Mouse (Mus musculus) heart, embryonic 16.5 days (tissue): ENCODE measurements at regions not wholly inside any gene's neighbourhood (a gene's known extent, or its start where the extent isn't known, plus 50 kb on each side); places are given as distances from the start of the nearest gene placed in this dataset.

ENCODE experiments used
- ATAC-seq: fragments of 200-750 bp; cut with Nextera tagmentation; replicated peaks from 2 replicates; pipeline ENCODE4 v1.8.0; 2017; ENCODE audit warnings: moderate number of reproducible peaks; ENCODE audit not compliant: insufficient read depth, low FRiP score; ENCODE audit errors: extremely low read depth
- H3K27ac ChIP-seq: fragments of 300-500 bp; sonication (generic); 2 replicates; pipeline ENCODE4 v1.5.1; 2014; ENCODE audit warnings: mild to moderate bottlenecking, low read length, control low read depth, moderate library complexity
- H3K27me3 ChIP-seq: fragments of 300-500 bp; sonication (generic); 2 replicates; pipeline ENCODE4 v1.6.1; 2014; ENCODE audit warnings: low read length, mixed read lengths; ENCODE audit not compliant: control insufficient read depth, insufficient read depth
- H3K36me3 ChIP-seq: fragments of 300-500 bp; sonication (generic); 2 replicates; pipeline ENCODE4 v1.6.1; 2014; ENCODE audit not compliant: control insufficient read depth, insufficient read depth
- H3K4me1 ChIP-seq: fragments of 300-500 bp; sonication (generic); 2 replicates; pipeline ENCODE4 v1.6.1; 2014; ENCODE audit warnings: low read length, mixed read lengths; ENCODE audit not compliant: control insufficient read depth, insufficient read depth
- H3K4me2 ChIP-seq: fragments of 300-500 bp; sonication (generic); 2 replicates; pipeline ENCODE4 v1.6.1; 2014; ENCODE audit warnings: low read depth, mild to moderate bottlenecking, control low read depth, low read length
- H3K4me3 ChIP-seq: fragments of 300-500 bp; sonication (generic); 2 replicates; pipeline ENCODE4 v1.5.1; 2014; ENCODE audit warnings: mild to moderate bottlenecking, control low read depth, low read length
- H3K9ac ChIP-seq: fragments of 300-500 bp; sonication (generic); 2 replicates; pipeline ENCODE4 v1.6.1; 2014; ENCODE audit warnings: low read length, control low read depth
- H3K9me3 ChIP-seq: fragments of 300-500 bp; sonication (generic); replicated peaks from 2 replicates; pipeline ENCODE4 v1.6.1; 2016; ENCODE audit warnings: low read length; ENCODE audit not compliant: control insufficient read depth
- WGBS: fragments of 180-500 bp; shearing (Covaris S2); extraction: QIAGEN DNeasy Blood & Tissue Kit; methylation state at CpG from one replicate; pipeline ENCODE4 v1.1.7; 2014; 5-methylcytosine and 5-hydroxymethylcytosine counted together

DNA sequence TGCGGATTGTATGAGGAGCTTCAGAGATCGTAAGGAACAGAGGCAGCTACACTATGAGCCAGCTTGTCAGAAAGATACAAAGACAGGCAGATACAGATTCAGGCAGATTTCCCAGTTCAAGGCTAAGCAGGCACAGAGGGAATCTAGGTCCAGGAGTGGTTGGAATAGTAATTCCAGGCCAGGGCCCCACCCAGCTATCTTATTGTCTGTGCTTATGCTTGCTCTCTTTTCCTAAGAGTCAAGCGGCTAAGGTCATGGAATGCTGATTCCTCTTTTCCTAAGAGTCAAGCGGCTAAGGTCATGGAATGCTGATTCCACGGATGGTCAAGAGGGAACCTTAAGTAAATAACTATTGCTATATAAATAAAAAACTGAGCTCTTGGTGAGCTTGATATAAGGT lies 520.7 kb upstream of the Lrrc6 start:
- Histone ChIP-seq H3K27me3 (no peaks in the 10 kb centered on the region), H3K36me3 (no peaks in the 10 kb centered on the region), H3K4me2 (no peak overlapping the region), H3K4me1 (peaks cover 14% of the 10 kb centered on the region), H3K27ac (no peak overlapping the region), H3K4me3 (no peak overlapping the region), H3K9ac (no peak overlapping the region), H3K9me3 (peaks cover 8% of the 10 kb centered on the region)
- WGBS: 71% methylated on average over 5 of the region's 5 CpGs
- no peak for ATAC-seq

DNA sequence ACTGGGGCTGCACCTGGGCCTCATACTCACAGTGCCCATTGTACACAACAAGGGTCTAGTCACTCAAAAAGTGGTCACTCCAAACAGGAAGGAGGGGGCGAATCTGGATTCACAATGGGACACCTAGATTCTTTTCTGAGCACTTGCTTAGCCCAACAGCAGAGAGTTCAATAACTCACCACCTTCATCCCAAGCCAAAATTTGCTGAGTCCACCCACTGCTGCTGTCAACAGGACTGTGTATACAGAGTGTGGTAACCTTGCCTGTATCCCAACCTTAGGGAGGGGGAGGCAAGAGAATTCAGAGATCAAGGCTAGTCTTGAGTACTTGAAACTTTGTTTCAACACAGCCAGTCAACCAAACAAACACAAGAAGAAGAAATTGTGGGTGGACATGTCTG lies 519.2 kb upstream of the Lrrc6 start:
- Histone ChIP-seq H3K4me3 (no peak overlapping the region), H3K4me2 (no peak overlapping the region), H3K36me3 (no peaks in the 10 kb centered on the region), H3K27me3 (no peaks in the 10 kb centered on the region), H3K9ac (no peak overlapping the region), H3K9me3 (peaks cover 8% of the 10 kb centered on the region), H3K27ac (peak overlapping the region; percentile 80), H3K4me1 (peaks cover 14% of the 10 kb centered on the region)
- 88% methylated on average over 1 of the region's 1 CpGs for WGBS
- ATAC-seq: no peak

DNA sequence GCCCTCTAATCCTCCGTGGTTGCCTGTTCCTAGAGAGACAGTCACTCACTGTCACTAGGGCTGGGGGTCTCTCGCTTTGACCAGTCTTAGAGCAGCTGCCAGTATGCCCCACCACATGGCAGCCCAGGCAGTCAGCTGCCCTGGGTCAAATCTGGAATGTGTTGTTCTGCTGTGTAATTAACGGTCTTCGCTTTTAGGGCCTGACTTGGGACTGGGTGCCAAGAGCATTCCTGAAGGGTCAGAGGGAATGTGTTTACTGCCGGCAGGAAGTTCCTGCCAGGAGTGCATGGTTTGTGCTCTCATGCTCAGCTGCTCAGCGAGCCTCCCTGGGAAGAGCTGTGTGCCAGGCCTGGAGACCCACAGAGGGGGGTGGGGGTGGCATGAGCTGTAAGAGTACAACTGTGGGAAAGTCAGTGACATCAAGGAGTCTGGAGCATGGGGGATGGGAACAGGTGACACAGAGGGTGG lies 518.5 kb upstream of the Lrrc6 start:
- Histone ChIP-seq H3K9ac (peak overlapping the region; percentile 32; the same call in 1 of the 2 replicates), H3K9me3 (peaks cover 8% of the 10 kb centered on the region), H3K36me3 (no peaks in the 10 kb centered on the region), H3K4me2 (no peak overlapping the region), H3K4me3 (no peak overlapping the region), H3K27ac (peak overlapping the region; percentile 80), H3K4me1 (peaks cover 14% of the 10 kb centered on the region), H3K27me3 (no peaks in the 10 kb centered on the region)
- 16% methylated on average over 6 of the region's 6 CpGs for WGBS
- ATAC-seq: peak; percentile 83
